Mouse (Mus musculus) megakaryocyte progenitor cell, adult 5-6 weeks (primary cell): ENCODE results near the gene Bcor. TPM values are rescaled to one million over a fixed set of nuclear protein-coding genes. Genes with fewer than 3 reads are reported as not detected.

ENCODE experiments used
- ATAC-seq: replicated peaks from 2 replicates; pipeline ENCODE4 v1.8.0; 2016; ENCODE audit warnings: mild to moderate bottlenecking, moderate TSS enrichment, inconsistent platforms; ENCODE audit not compliant: poor library complexity
- total RNA-seq, 2 experiments: library from RNA; stranded (forward) in 1 of 2; stranded (reverse) in 1 of 2; fragments of 157-497, 149-512 nt in 1 of 2; fragments of 200-1000 nt in 1 of 2; gene quantifications; 2 replicates each; pipeline versions ENCODE4 v1.2.3 to v1.2.4; 2015 to 2017

Gene Bcor
- 35.3 and 42.7 TPM in 2 replicates for total RNA-seq (2015)
- 24.7 and 29.1 TPM in 2 replicates for total RNA-seq (2017)

- no peak for ATAC-seq
Measured at GRCm38 (mm10) chrX:12159981-12160656, at the start of gene Bcor. Gene Bcor (minus strand): TSS chrX:12160355.

DNA sequence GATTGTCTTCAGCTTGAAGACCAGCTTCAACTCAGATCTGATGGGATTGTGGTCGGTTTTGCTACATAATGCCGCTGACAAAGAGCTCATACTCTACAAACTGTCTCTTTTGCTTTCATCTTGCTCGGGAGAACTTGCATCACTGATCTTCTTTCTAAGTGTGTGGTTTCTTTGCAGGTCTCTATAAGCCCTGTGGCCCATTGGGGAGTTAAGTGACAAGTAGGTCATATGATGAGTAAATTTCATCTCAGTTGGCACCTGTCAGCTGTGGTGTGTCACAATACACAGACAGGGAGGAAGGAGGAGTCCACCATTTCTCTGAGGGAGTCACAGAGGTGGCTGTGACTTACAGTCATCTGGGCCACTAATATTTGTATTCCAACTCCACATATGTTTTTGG is 42.8 kb upstream of the Bcor start:
- ATAC-seq: no peak

DNA sequence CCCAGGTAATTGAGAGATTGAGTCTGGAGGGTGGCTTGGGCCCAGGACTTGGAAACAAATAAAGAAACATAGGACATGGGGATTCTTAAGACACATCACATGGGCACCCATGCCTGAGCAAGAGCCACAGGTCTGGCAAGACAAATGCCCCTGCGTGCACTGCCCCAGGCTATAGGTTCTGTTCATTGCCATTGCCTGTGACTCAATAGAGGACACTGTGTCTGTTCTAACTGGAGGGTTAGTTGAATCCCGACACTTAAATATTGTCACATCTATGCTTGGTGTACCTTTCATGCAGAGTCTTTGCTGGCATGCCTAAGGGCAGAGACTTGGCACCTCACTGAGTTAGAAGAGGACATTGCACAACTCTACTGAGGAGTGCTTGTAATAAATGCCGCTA is 41.0 kb upstream of the Bcor start:
- ATAC-seq: no peak

DNA sequence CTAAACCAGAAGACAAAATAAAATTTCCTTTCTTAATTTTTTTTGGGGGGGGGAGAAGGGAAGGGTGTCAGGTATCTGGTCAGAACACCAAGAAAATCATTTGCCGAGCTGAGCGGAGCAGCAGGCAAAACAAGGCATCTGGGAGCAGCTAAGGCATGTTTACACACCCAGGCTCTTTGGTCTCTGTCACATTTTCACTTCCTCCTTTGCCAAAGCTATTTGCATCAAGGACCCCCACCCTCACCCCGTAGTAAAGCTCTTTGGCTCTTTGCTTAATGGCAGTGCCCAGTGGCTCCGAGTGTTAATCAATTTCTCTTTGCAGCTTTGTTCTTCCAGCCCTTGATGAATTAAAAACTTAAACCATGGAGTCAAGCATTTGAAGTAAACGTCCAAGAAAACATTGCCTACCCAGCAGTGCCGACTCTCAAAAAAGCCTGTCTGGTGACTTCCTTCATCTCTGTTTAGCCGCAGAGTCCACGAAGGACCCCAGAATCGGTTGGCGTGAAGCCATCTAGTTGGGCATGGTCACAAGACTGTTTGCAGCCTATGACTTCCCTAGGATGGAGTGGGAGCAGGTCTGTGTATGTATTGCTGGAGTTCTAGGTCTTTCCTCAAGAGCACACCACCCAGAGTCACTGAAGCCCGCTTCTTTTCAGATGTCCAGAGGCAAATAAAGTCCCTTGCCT is 35.2 kb upstream of the Bcor start:
- ATAC-seq: peak; percentile 54; the same call in 1 of the 2 replicates

GRCm38 (mm10) chrX:12192343-12192742 is 32.2 kb upstream of the Bcor start:
- ATAC-seq: no peak

GRCm38 (mm10) chrX:12189511-12189910 is 29.4 kb upstream of the Bcor start:
- ATAC-seq: no peak

- ATAC-seq: no peak
Measured at GRCm38 (mm10) chrX:12175198-12175960, 15.2 kb upstream of the Bcor start.

GRCm38 (mm10) chrX:12170128-12170527 is 10.0 kb upstream of the Bcor start:
- peak; percentile 31; the same call in 1 of the 2 replicates for ATAC-seq

- peak; percentile 63 for ATAC-seq
Measured at GRCm38 (mm10) chrX:12164591-12165529, 4.7 kb upstream of the Bcor start.

GRCm38 (mm10) chrX:12159534-12159881 is 647 bp downstream of the Bcor start:
- no peak for ATAC-seq

DNA sequence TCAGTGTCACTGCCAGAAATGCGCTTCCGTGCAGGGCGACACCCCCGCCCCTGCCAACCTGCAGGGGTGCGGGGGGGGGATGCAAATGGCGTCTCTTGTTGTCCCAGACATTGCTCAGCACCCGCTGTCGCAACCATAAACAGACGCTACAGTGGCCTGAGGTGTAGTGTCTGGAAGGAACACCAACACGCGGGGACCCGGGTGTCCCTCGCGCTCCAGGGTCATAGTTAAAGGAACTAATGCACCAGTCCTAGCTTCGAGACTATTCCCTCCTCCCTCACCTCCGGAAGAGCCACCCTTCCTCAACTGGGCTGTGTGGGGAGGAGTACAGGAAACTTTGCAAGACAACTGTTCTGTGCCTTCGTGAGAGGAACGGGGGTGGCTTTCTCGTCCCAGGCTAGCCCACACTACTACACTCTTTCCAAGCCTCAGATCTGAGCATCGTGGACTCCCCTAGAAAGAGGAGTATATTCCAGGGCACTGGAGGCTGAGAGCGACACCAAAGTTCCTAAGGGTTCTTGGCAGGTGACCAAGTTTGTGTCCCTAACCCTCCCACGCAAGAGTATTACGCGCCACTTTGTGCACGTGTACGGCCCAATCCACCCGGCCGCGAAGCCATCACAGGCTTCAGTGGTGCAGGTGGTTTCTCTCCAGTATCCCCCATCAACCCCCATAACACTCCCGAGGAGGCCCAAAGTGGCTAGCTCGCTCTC is 1.2 kb downstream of the Bcor start:
- peak; percentile 35 for ATAC-seq

DNA sequence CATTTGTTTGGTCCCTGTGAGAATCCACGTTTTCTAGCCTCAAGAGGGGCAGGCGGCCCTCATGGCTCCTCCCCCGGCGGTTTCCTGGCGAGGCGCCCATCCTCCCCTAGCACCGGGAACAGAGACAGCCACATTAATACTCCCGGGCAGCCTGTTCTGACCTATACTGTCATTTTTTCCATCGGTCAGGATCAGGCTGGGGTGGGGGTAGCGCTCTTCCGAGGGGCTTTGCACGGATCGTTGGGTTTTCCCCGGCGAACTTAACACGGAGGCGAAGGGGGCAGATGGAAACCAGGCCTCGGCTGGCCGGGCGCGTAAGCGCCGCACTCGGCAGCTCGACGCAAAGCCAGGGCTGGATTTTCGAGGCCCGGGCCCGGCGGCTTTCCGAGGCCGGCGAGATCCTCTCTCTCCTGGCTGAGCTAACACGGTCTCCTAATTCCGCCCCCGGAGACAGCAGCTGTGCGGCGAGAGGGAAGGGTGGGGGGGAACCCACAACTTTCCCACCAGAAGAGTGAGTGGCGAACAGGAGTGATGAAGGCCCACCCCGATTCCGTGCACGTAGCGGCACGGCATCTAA is 1.8 kb downstream of the Bcor start:
- ATAC-seq: peak; percentile 18

GRCm38 (mm10) chrX:12157331-12157930 is 2.7 kb downstream of the Bcor start:
- ATAC-seq: peak; percentile 21; the same call in 1 of the 2 replicates

GRCm38 (mm10) chrX:12155842-12156291 is 4.3 kb downstream of the Bcor start:
- peak; percentile 53 for ATAC-seq

GRCm38 (mm10) chrX:12155068-12155840 is 4.9 kb downstream of the Bcor start:
- ATAC-seq: no peak

DNA sequence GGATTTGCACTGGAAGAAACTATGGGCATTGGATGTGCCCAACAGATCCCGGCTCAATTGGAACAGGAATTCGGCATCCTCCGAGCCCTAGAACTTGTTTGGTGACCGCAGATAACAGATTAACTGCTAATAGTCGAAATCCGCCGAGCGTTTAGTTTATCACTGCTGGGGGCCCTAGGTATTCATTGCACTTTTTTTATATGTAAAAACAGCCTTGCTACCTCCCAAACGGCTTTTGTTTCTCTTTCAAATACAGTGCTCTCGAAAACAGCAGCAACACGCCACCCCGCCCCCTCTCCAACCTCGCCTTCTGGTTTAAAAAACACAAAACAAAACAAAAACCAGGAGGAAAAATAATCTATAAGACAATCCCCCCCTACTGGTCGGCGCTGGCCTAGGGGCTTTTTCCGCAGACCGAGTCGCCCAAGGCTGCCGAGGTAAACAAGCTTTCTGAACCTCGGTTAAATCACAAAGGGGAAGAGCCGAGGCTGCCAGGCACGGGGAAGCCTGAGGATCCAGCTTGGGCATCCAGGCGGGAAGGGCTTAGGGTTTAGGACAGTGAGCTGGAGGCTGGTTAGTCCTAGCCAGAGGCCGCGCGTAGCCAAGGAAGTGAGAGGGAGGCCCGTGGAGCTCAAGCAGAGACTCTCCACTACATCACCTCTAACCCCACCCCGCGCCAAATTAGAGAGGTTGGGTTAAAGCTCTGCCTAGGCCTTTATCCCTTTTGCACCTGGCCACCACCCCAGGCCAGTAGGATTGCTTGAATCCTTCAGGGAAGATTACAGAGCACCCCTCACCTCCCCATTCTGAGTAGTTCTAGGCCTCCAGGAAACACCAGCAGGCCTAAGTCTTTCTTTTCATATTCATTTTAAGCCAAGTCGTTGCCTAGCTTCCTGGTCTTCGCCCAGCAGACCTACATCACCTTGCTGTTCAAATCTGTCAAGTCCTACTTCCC is 6.7 kb downstream of the Bcor start:
- ATAC-seq: no peak
